Mouse (Mus musculus) midbrain, embryonic 13.5 days (tissue): ENCODE data around the gene Nop10. TPM values are rescaled to one million over a fixed set of nuclear protein-coding genes. Genes with fewer than 3 reads are reported as not detected.

Experiments used
- ATAC-seq: fragments of 200-750 bp; cut with Nextera tagmentation; 2 replicates; pipeline ENCODE4 v1.8.0; 2017; ENCODE audit warnings: mild to moderate bottlenecking, moderate TSS enrichment, moderate library complexity
- H3K27ac ChIP-seq: fragments of 300-500 bp; sonication (generic); 2 replicates; pipeline ENCODE4 v1.5.1; 2015; ENCODE audit warnings: inconsistent platforms, mild to moderate bottlenecking, moderate library complexity
- H3K27me3 ChIP-seq: fragments of 300-500 bp; sonication (generic); 2 replicates; pipeline ENCODE4 v1.6.1; 2015; ENCODE audit warnings: mild to moderate bottlenecking, inconsistent platforms
- H3K36me3 ChIP-seq: fragments of 300-500 bp; sonication (generic); 2 replicates; pipeline ENCODE4 v1.6.1; 2015; ENCODE audit warnings: mild to moderate bottlenecking, inconsistent platforms
- H3K4me1 ChIP-seq: fragments of 300-500 bp; sonication (generic); replicated peaks from 2 replicates; pipeline ENCODE4 v1.6.1; 2015; ENCODE audit warnings: inconsistent platforms
- H3K4me2 ChIP-seq: fragments of 300-500 bp; sonication (generic); replicated peaks from 2 replicates; pipeline ENCODE4 v1.6.1; 2015; ENCODE audit warnings: moderate library complexity, mild to moderate bottlenecking, inconsistent platforms
- H3K4me3 ChIP-seq: fragments of 300-500 bp; sonication (generic); replicated peaks from 2 replicates; pipeline ENCODE4 v1.5.1; 2015; ENCODE audit warnings: mild to moderate bottlenecking, inconsistent platforms
- H3K9ac ChIP-seq: fragments of 300-500 bp; sonication (generic); replicated peaks from 2 replicates; pipeline ENCODE4 v1.6.1; 2015; ENCODE audit warnings: mild to moderate bottlenecking, inconsistent platforms
- H3K9me3 ChIP-seq: fragments of 300-500 bp; sonication (generic); 2 replicates; pipeline ENCODE4 v1.6.1; 2016; ENCODE audit warnings: mild to moderate bottlenecking, inconsistent platforms
- WGBS: fragments of 180-500 bp; shearing (Covaris S2); methylation state at CpG from one replicate; pipeline ENCODE4 v1.1.7; 2015; 5-methylcytosine and 5-hydroxymethylcytosine counted together
- polyA plus RNA-seq: library from polyadenylated mRNA; unstranded; fragments of >200 nt; fragmentation: Nextera tagmentation; extraction: Ambion mirVana; gene quantifications from 2 replicates; pipeline ENCODE4 v1.2.1, GENCODE M21; 2015

The Nop10 gene
- polyA plus RNA-seq, 1 experiment from 2014 or later, result 160 TPM

GRCm38 (mm10) chr2:112292823-112293222, 31.1 kb downstream of the Nop10 start:
- WGBS, result 95% methylated on average over 2 of the region's 2 CpGs
- Histone ChIP-seq H3K27me3 (no peaks in the 10 kb centered on the region), H3K36me3 (no peaks in the 10 kb centered on the region), H3K9ac (no peak overlapping the region), H3K9me3 (no peaks in the 10 kb centered on the region), H3K4me2 (no peak overlapping the region), H3K4me1 (no peaks in the 10 kb centered on the region), H3K27ac (no peak overlapping the region), H3K4me3 (no peak overlapping the region)
- no peak for ATAC-seq

- no peak for ATAC-seq
- Histone ChIP-seq H3K36me3 (no peaks in the 10 kb centered on the region), H3K27me3 (no peaks in the 10 kb centered on the region), H3K4me1 (no peaks in the 10 kb centered on the region), H3K4me3 (no peak overlapping the region), H3K9ac (no peak overlapping the region), H3K9me3 (no peaks in the 10 kb centered on the region), H3K27ac (no peak overlapping the region), H3K4me2 (no peak overlapping the region)
- WGBS, result 84% methylated on average over 3 of the region's 3 CpGs
Observed at GRCm38 (mm10) chr2:112296211-112296610, 34.5 kb downstream of the Nop10 start.

- 95% methylated on average over 4 of the region's 4 CpGs for WGBS
- Histone ChIP-seq H3K9ac (no peak overlapping the region), H3K4me3 (no peak overlapping the region), H3K4me1 (no peaks in the 10 kb centered on the region), H3K9me3 (no peaks in the 10 kb centered on the region), H3K4me2 (no peak overlapping the region), H3K27me3 (no peaks in the 10 kb centered on the region), H3K27ac (no peak overlapping the region), H3K36me3 (no peaks in the 10 kb centered on the region)
- no peak for ATAC-seq
Observed at GRCm38 (mm10) chr2:112298221-112298620, 36.5 kb downstream of the Nop10 start.

GRCm38 (mm10) chr2:112308671-112309070, 46.9 kb downstream of the Nop10 start:
- 95% methylated on average over 3 of the region's 3 CpGs for whole genome bisulfite sequencing
- no peaks in the 10 kb centered on the region for H3K9me3 ChIP-seq
- no peaks in the 10 kb centered on the region for H3K27me3 ChIP-seq
- H3K27ac ChIP-seq, result no peak overlapping the region
- no peaks in the 10 kb centered on the region for H3K4me1 ChIP-seq
- H3K4me2 ChIP-seq, result no peak overlapping the region
- no peaks in the 10 kb centered on the region for H3K36me3 ChIP-seq
- H3K4me3 ChIP-seq, result no peak overlapping the region
- no peak for ATAC-seq
- H3K9ac ChIP-seq, result no peak overlapping the region

- Histone ChIP-seq H3K9ac (no peak overlapping the region), H3K36me3 (no peaks in the 10 kb centered on the region), H3K27ac (no peak overlapping the region), H3K9me3 (no peaks in the 10 kb centered on the region), H3K27me3 (no peaks in the 10 kb centered on the region), H3K4me3 (no peak overlapping the region), H3K4me1 (no peaks in the 10 kb centered on the region), H3K4me2 (no peak overlapping the region)
- 82% methylated on average over 10 of the region's 10 CpGs for WGBS
- no peak for ATAC-seq
Observed at GRCm38 (mm10) chr2:112309161-112309600, 47.5 kb downstream of the Nop10 start.

Other genes starting within 250 kb of the Nop10 start
- not detected in 2 replicates for gene Olfr1310, start 249.2 kb upstream of the Nop10 start, polyA plus RNA-seq
- not detected in 2 replicates for gene Olfr1311, start 237.5 kb upstream of the Nop10 start, polyA plus RNA-seq
- gene Olfr1312, start 211.7 kb upstream of the Nop10 start, polyA plus RNA-seq, result not detected in 2 replicates
- gene Olfr1313, start 184.1 kb upstream of the Nop10 start, polyA plus RNA-seq, result not detected in 2 replicates
- gene Olfr1314, start 165.1 kb upstream of the Nop10 start, polyA plus RNA-seq, result not detected in 2 replicates
- not detected in 2 replicates for gene Olfr1315-ps1, start 146.5 kb upstream of the Nop10 start, polyA plus RNA-seq
- gene Olfr1316, start 126.9 kb upstream of the Nop10 start, polyA plus RNA-seq, result not detected in 2 replicates
- gene Olfr1317, start 121.6 kb upstream of the Nop10 start, polyA plus RNA-seq, result not detected in 2 replicates
- not detected in 2 replicates for gene Olfr1318, start 107.7 kb upstream of the Nop10 start, polyA plus RNA-seq
- 13.7 and 13.9 TPM in 2 replicates for gene Lpcat4, start 22.5 kb upstream of the Nop10 start, polyA plus RNA-seq
- gene Nutm1, start 2.6 kb upstream of the Nop10 start, polyA plus RNA-seq, result 0.05 TPM in 1 of 2 replicates, not detected in the other
- gene Slc12a6, start 3.9 kb downstream of the Nop10 start, polyA plus RNA-seq, result 16.4 TPM in 2 replicates
- not detected in 2 replicates for gene Gm21985, start 4.4 kb downstream of the Nop10 start, polyA plus RNA-seq
- 149 and 152 TPM in 2 replicates for gene Emc4, start 106.1 kb downstream of the Nop10 start, polyA plus RNA-seq
- gene Katnbl1, start 117.3 kb downstream of the Nop10 start, polyA plus RNA-seq, result 32.4 and 39.1 TPM in 2 replicates
- gene Emc7, start 193.1 kb downstream of the Nop10 start, polyA plus RNA-seq, result 15.7 and 16.3 TPM in 2 replicates
- gene Chrm5, start 218.8 kb downstream of the Nop10 start, polyA plus RNA-seq, result 0.21 and 0.26 TPM in 2 replicates
- gene Aven, start 231.0 kb downstream of the Nop10 start, polyA plus RNA-seq, result 2.3 and 3.1 TPM in 2 replicates